Mouse (Mus musculus) embryonic facial prominence, embryonic 11.5 days (tissue): ENCODE measurements at regions not wholly inside any gene's neighbourhood (a gene's known extent, or its start where the extent isn't known, plus 50 kb on each side); places are given as distances from the start of the nearest gene placed in this dataset.

Experiments
- ATAC-seq: fragments of 200-750 bp; cut with Nextera tagmentation; replicated peaks from 2 replicates; pipeline ENCODE4 v1.8.0; 2017; ENCODE audit warnings: low read depth; ENCODE audit not compliant: insufficient number of reproducible peaks, low FRiP score, low TSS enrichment
- DNase-seq: peaks from one replicate; pipeline ENCODE4 v3.0.0-alpha.2; 2015; ENCODE audit warnings: low spot score
- H3K27ac ChIP-seq: fragments of 300-500 bp; sonication (generic); replicated peaks from 2 replicates; pipeline ENCODE4 v1.5.1; 2014; ENCODE audit warnings: mild to moderate bottlenecking, low read depth, low read length, control low read depth
- H3K27me3 ChIP-seq: fragments of 300-500 bp; sonication (generic); 2 replicates; pipeline ENCODE4 v1.6.1; 2014; ENCODE audit warnings: mild to moderate bottlenecking, low read length, moderate library complexity, mixed read lengths; ENCODE audit not compliant: control insufficient read depth, insufficient read depth
- H3K36me3 ChIP-seq: fragments of 300-500 bp; sonication (generic); replicated peaks from 2 replicates; pipeline ENCODE4 v1.6.1; 2014; ENCODE audit warnings: low read depth, mild to moderate bottlenecking, low read length, moderate library complexity, mixed read lengths; ENCODE audit not compliant: control insufficient read depth, insufficient read depth
- H3K4me1 ChIP-seq: fragments of 300-500 bp; sonication (generic); 2 replicates; pipeline ENCODE4 v1.6.1; 2014; ENCODE audit warnings: low read length, mixed read lengths; ENCODE audit not compliant: control insufficient read depth, insufficient read depth
- H3K4me2 ChIP-seq: fragments of 300-500 bp; sonication (generic); 2 replicates; pipeline ENCODE4 v1.6.1; 2014; ENCODE audit warnings: low read depth, mild to moderate bottlenecking, control low read depth, low read length, moderate library complexity
- H3K4me3 ChIP-seq: fragments of 300-500 bp; sonication (generic); 2 replicates; pipeline ENCODE4 v1.5.1; 2014; ENCODE audit warnings: low read depth, low read length, control low read depth
- H3K9ac ChIP-seq: fragments of 300-500 bp; sonication (generic); replicated peaks from 2 replicates; pipeline ENCODE4 v1.6.1; 2014; ENCODE audit warnings: mild to moderate bottlenecking, control low read depth, low read length
- H3K9me3 ChIP-seq: fragments of 300-500 bp; sonication (generic); replicated peaks from 2 replicates; pipeline ENCODE4 v1.6.1; 2016; ENCODE audit warnings: mild to moderate bottlenecking, low read length, inconsistent platforms, mixed read lengths; ENCODE audit not compliant: control insufficient read depth
- WGBS: fragments of 180-500 bp; shearing (Covaris S2); extraction: QIAGEN DNeasy Blood & Tissue Kit; methylation state at CpG from one replicate; pipeline ENCODE4 v1.1.7; 2014; 5-methylcytosine and 5-hydroxymethylcytosine counted together

DNA sequence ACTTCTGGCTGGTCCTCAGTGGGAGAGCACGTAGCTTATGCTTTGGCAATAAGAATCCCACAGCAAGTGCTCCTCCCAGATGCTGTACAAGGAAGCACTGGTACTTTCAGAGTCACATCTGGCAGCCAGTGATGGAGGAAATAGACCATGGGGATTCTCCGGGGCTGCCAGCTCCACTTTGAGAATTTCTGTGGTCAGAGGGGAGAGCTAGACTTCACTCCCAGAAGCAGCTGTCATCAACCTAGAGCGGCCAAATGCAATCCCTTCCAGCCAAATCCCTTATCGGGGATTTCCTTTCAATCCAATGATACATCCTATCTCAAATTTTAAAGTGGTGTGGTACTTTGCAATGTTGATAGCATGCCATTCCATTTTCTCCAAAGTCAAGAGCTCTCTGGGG is 1474.1 kb upstream of the Flrt2 start:
- Histone ChIP-seq H3K4me1 (no peaks in the 10 kb centered on the region), H3K27ac (no peak overlapping the region), H3K4me3 (no peak overlapping the region), H3K36me3 (no peaks in the 10 kb centered on the region), H3K9me3 (no peaks in the 10 kb centered on the region), H3K27me3 (no peaks in the 10 kb centered on the region), H3K9ac (no peak overlapping the region), H3K4me2 (no peak overlapping the region)
- DNase-seq (no peak), ATAC-seq (no peak)
- 57% methylated on average over 4 of the region's 4 CpGs for WGBS

DNA sequence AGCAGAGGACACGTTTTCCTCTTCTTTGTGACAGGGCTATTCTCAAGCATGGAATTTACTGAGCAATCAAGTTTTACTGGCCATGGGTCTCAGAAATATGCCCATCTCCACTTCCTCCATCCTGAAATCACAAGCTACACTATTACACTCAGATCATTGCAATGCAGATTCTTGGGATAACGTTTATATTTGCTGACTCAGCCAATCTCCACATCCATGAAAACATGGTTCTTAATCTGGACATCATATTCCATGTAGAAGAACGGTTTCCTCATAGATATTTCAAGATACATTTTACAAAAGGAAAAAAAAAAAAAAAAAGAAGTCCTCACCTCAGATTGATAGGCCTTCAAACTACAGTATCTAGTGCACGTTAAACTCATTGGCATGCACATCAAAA is 1462.1 kb upstream of the Flrt2 start:
- no peak overlapping the region for H3K27ac ChIP-seq
- H3K9ac ChIP-seq = no peak overlapping the region
- H3K27me3 ChIP-seq = no peaks in the 10 kb centered on the region
- DNase-seq = no peak
- no peak overlapping the region for H3K4me3 ChIP-seq
- H3K9me3 ChIP-seq = no peaks in the 10 kb centered on the region
- no peak overlapping the region for H3K4me2 ChIP-seq
- no peak for ATAC-seq
- H3K4me1 ChIP-seq = no peaks in the 10 kb centered on the region
- 88% methylated on average over 4 of the region's 4 CpGs for WGBS
- no peaks in the 10 kb centered on the region for H3K36me3 ChIP-seq

GRCm38 (mm10) chr12:94245366-94245765 is 1446.7 kb upstream of the Flrt2 start:
- H3K4me3 ChIP-seq = no peak overlapping the region
- H3K4me2 ChIP-seq = no peak overlapping the region
- no peaks in the 10 kb centered on the region for H3K9me3 ChIP-seq
- 29% methylated on average over 2 of the region's 2 CpGs for WGBS
- no peaks in the 10 kb centered on the region for H3K4me1 ChIP-seq
- H3K36me3 ChIP-seq = no peaks in the 10 kb centered on the region
- no peak overlapping the region for H3K9ac ChIP-seq
- ATAC-seq (no peak), DNase-seq (peak; percentile 7)
- no peak overlapping the region for H3K27ac ChIP-seq
- H3K27me3 ChIP-seq = no peaks in the 10 kb centered on the region

DNA sequence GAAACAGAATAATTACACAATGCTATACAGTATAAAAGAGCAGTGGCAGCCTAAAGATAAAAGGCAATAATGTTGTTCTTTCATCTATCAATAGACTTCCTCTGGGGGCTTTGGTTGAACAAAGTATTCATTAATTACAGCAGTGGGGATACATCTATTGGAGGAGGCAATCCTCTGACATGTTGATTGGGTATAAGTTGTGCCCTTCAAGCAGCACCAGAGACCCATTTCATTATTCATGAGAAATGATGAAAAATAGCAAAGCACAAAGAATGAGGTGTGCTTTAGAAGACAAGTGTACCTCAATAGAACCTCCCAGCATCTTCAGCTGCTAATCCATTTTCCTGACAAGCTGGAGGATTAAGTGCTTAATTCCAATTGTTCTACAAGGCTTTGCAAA is 1444.7 kb upstream of the Flrt2 start:
- H3K4me2 ChIP-seq = no peak overlapping the region
- no peak for ATAC-seq
- H3K4me3 ChIP-seq = no peak overlapping the region
- no peaks in the 10 kb centered on the region for H3K36me3 ChIP-seq
- H3K9me3 ChIP-seq = no peaks in the 10 kb centered on the region
- no peaks in the 10 kb centered on the region for H3K27me3 ChIP-seq
- no peak overlapping the region for H3K27ac ChIP-seq
- H3K4me1 ChIP-seq = no peaks in the 10 kb centered on the region
- DNase-seq = no peak
- no peak overlapping the region for H3K9ac ChIP-seq

DNA sequence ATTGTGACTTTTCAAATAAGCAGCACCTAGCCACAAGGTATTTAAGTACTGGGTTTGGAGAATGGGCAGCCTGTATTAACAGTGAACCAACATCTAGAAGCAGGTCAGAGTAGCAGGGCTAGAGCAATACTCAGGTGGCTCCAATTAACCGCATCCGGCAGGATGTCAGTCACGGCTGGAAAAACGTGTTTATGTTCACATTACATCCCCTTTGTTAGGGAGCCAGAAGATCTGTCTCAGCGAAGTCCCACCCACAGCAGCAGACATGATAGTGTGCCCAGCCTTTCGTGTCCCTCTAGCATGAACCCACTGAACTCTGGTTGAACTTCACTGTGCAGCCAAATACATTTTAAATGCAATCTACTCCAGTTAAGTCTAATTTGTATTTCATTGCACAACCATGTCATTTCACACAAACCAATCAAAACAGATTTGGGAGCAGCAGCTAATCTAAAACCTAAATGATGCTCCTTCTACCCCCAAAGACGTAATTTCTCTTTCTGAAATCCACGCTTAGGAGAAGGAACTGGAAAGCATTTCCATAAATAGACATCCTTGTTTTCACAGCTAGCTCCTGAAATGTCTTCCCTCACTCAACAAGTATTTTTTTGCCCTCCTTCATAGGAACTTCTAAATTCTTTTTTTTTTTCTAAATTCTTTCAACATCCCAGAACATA is 1438.9 kb upstream of the Flrt2 start:
- Histone ChIP-seq H3K9ac (no peak overlapping the region), H3K27me3 (no peaks in the 10 kb centered on the region), H3K9me3 (no peaks in the 10 kb centered on the region), H3K4me2 (no peak overlapping the region), H3K4me3 (no peak overlapping the region), H3K36me3 (no peaks in the 10 kb centered on the region), H3K27ac (no peak overlapping the region), H3K4me1 (no peaks in the 10 kb centered on the region)
- peak; percentile 86 for DNase-seq
- peak; percentile 65; the same call in 1 of the 2 replicates for ATAC-seq
- 9% methylated on average over 8 of the region's 8 CpGs for WGBS

DNA sequence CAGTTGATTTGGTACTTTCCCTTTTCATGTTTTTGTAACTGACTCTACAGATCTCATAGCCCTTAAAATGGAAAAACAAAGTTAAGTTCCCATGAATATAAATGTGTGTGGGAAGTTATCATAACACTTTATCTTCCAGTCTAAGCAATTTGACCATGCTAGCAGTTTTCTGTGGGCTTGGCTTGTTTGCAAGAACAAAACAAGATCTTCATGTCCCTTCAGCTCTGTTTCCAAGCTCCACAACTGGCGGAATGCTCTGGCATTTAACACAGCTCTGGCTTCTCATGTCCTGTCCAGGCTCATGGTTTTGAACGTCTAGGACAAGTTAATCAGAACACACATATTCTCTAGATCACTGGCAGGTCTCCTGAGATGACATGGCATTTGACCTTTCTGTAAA is 1411.1 kb upstream of the Flrt2 start:
- Histone ChIP-seq H3K4me2 (no peak overlapping the region), H3K27me3 (no peaks in the 10 kb centered on the region), H3K27ac (no peak overlapping the region), H3K9me3 (no peaks in the 10 kb centered on the region), H3K4me1 (no peaks in the 10 kb centered on the region), H3K4me3 (no peak overlapping the region), H3K9ac (no peak overlapping the region), H3K36me3 (no peaks in the 10 kb centered on the region)
- WGBS = 69% methylated on average over 2 of the region's 2 CpGs
- DNase-seq (no peak), ATAC-seq (no peak)

DNA sequence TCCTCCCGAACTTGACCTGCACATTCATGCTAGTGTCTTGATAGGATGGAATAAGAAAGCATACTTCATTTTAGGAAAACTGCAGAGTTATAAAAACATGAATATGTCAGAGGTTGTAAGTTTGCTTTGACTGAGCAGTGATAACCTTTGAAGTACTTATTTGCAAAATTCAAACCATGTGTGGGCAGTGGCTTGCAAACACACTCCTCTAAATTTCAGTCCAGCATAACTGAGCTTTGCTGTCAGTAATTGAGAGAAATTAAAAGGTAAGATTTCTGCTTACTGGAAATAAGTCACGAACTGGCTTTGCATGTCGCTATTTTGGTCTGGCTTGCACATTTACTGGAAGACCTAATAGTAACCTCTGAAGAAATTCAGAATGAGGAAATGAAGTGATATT is 1409.1 kb upstream of the Flrt2 start:
- no peak for ATAC-seq
- no peaks in the 10 kb centered on the region for H3K36me3 ChIP-seq

DNA sequence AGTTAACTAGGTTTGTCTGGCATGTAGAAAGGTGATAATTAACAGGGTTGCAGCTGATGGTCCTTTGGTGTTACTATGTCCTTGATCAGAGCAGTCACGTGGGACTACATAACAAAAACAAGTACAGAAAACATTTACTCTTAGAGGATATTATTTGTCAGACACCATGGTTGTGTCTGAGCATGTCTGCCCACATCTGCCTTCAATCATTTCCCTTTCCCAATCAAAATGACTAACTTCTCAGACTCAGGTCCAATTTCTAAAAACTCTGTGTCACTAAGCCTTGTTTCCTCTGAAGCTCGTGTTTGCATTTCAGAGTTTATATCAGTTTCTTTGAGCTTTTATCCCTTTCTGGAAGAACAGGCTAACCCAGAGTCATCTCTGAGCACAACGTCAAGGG is 1408.5 kb upstream of the Flrt2 start:
- DNase-seq (peak; percentile 63), ATAC-seq (no peak)
- no peaks in the 10 kb centered on the region for H3K36me3 ChIP-seq
- no peak overlapping the region for H3K4me2 ChIP-seq
- no peak overlapping the region for H3K9ac ChIP-seq
- WGBS = 44% methylated on average over 3 of the region's 3 CpGs
- H3K27me3 ChIP-seq = no peaks in the 10 kb centered on the region
- H3K9me3 ChIP-seq = no peaks in the 10 kb centered on the region
- no peak overlapping the region for H3K27ac ChIP-seq
- no peaks in the 10 kb centered on the region for H3K4me1 ChIP-seq
- no peak overlapping the region for H3K4me3 ChIP-seq

More for the DNA sequence above, 1409.1 kb upstream of the Flrt2 start:
- Histone ChIP-seq H3K27ac (no peak overlapping the region), H3K27me3 (no peaks in the 10 kb centered on the region), H3K9ac (no peak overlapping the region), H3K9me3 (no peaks in the 10 kb centered on the region), H3K4me3 (no peak overlapping the region), H3K4me2 (no peak overlapping the region), H3K4me1 (no peaks in the 10 kb centered on the region)
- DNase-seq = peak; percentile 54
- 54% methylated on average over 3 of the region's 3 CpGs for WGBS
